Mouse (Mus musculus): Measurements from ENCODE around the gene Slc39a1. TPM values are rescaled to one million over a fixed set of nuclear protein-coding genes. Genes with fewer than 3 reads are reported as not detected.

Gene Slc39a1
- 123 and 129 TPM in 2 replicates for polyA plus RNA-seq (2012; rRNA removed; ENCODE audit: low replicate concordance)

GRCm38 (mm10) chr3:90247960-90248745, at the start of gene Slc39a1:
Gene Slc39a1 (plus strand): TSS chr3:90248172.

GRCm38 (mm10) chr3:90213377-90213866, 34.5 kb upstream of the Slc39a1 start, which contains the start of the genes Rps27 and Rab13:
Gene Rps27 (minus strand): TSS chr3:90213651.
Gene Rab13 (plus strand): TSS chr3:90213695.

GRCm38 (mm10) chr3:90231507-90232333, 16.3 kb upstream of the Slc39a1 start, which contains the start of gene Jtb:
Gene Jtb (plus strand): TSS chr3:90231597.

GRCm38 (mm10) chr3:90242984-90243775, 4.8 kb upstream of the Slc39a1 start, which contains the start of gene Creb3l4:
Gene Creb3l4 (minus strand): TSS chr3:90243512.

GRCm38 (mm10) chr3:90253653-90254418, 5.9 kb downstream of the Slc39a1 start, which contains the start of gene Crtc2:
Gene Crtc2 (plus strand): TSS chr3:90254163.

GRCm38 (mm10) chr3:90265034-90265931, 17.3 kb downstream of the Slc39a1 start, which contains the start of gene Dennd4b:
Gene Dennd4b (plus strand): TSS chr3:90265185.

GRCm38 (mm10) chr3:90292345-90293275, 44.6 kb downstream of the Slc39a1 start, which contains the start of gene Gatad2b:
Gene Gatad2b (plus strand): TSS chr3:90293178.

Other genes starting within 250 kb of the Slc39a1 start
- 81.9 and 98.3 TPM in 2 replicates for gene Hax1, start 249.4 kb upstream of the Slc39a1 start, polyA plus RNA-seq (2012; rRNA removed; ENCODE audit: low replicate concordance)
- gene 4933434E20Rik, start 196.5 kb upstream of the Slc39a1 start, polyA plus RNA-seq (2012; rRNA removed; ENCODE audit: low replicate concordance) = 60.2 and 69.1 TPM in 2 replicates
- 109 and 164 TPM in 2 replicates for gene Ubap2l, start 195.5 kb upstream of the Slc39a1 start, polyA plus RNA-seq (2012; rRNA removed; ENCODE audit: low replicate concordance)
- 100 and 134 TPM in 2 replicates for gene Tpm3, start 175.5 kb upstream of the Slc39a1 start, polyA plus RNA-seq (2012; rRNA removed; ENCODE audit: low replicate concordance)
- 0.34 and 0.58 TPM in 2 replicates for gene Nup210l, start 144.0 kb upstream of the Slc39a1 start, polyA plus RNA-seq (2012; rRNA removed; ENCODE audit: low replicate concordance)
- 1,404 and 2,636 TPM in 2 replicates for gene Rps27, start 34.5 kb upstream of the Slc39a1 start, polyA plus RNA-seq (2012; rRNA removed; ENCODE audit: low replicate concordance)
- 13.9 and 16.1 TPM in 2 replicates for gene Rab13, start 34.5 kb upstream of the Slc39a1 start, polyA plus RNA-seq (2012; rRNA removed; ENCODE audit: low replicate concordance)
- gene Jtb, start 16.6 kb upstream of the Slc39a1 start, polyA plus RNA-seq (2012; rRNA removed; ENCODE audit: low replicate concordance) = 66.6 and 78.7 TPM in 2 replicates
- gene Creb3l4, start 4.7 kb upstream of the Slc39a1 start, polyA plus RNA-seq (2012; rRNA removed; ENCODE audit: low replicate concordance) = 1.4 and 2.9 TPM in 2 replicates
- gene Crtc2, start 6.0 kb downstream of the Slc39a1 start, polyA plus RNA-seq (2012; rRNA removed; ENCODE audit: low replicate concordance) = 49.7 and 72.4 TPM in 2 replicates
- 21.1 and 31.2 TPM in 2 replicates for gene Dennd4b, start 17.0 kb downstream of the Slc39a1 start, polyA plus RNA-seq (2012; rRNA removed; ENCODE audit: low replicate concordance)
- 21.2 and 31.8 TPM in 2 replicates for gene Gatad2b, start 45.0 kb downstream of the Slc39a1 start, polyA plus RNA-seq (2012; rRNA removed; ENCODE audit: low replicate concordance)
- 17.7 and 47.6 TPM in 2 replicates for gene Slc27a3, start 141.8 kb downstream of the Slc39a1 start, polyA plus RNA-seq (2012; rRNA removed; ENCODE audit: low replicate concordance)
- 30.1 and 42.9 TPM in 2 replicates for gene Ints3, start 185.4 kb downstream of the Slc39a1 start, polyA plus RNA-seq (2012; rRNA removed; ENCODE audit: low replicate concordance)
- gene Npr1, start 217.7 kb downstream of the Slc39a1 start, polyA plus RNA-seq (2012; rRNA removed; ENCODE audit: low replicate concordance) = 104 and 143 TPM in 2 replicates
- gene Ilf2, start 228.0 kb downstream of the Slc39a1 start, polyA plus RNA-seq (2012; rRNA removed; ENCODE audit: low replicate concordance) = 21.6 and 39.3 TPM in 2 replicates
- gene Snapin, start 242.9 kb downstream of the Slc39a1 start, polyA plus RNA-seq (2012; rRNA removed; ENCODE audit: low replicate concordance) = 45.0 and 49.4 TPM in 2 replicates